Mouse (Mus musculus) neural tube, embryonic 10.5 days (tissue): ENCODE measurements around the gene Ndufs3.
A peak's percentile ranks its signal among the peaks of the same experiment; 100 is the strongest.
"Not testable (repeated sequence)": the region's sequence is repeated elsewhere in the genome, so short reads cannot be mapped to it uniquely, and the experiment has no call there.

Experiments used
- DNase-seq: peaks from one replicate; pipeline ENCODE4 v3.0.0-alpha.2; 2017; ENCODE audit warnings: low spot score; ENCODE audit errors: extremely low spot score

The Ndufs3 gene

GRCm38 (mm10) chr2:90906721-90907120, 2.1 kb upstream of the Ndufs3 start:
- no peak for DNase-seq

- no peak for DNase-seq
Measured at GRCm38 (mm10) chr2:90904856-90905224, 213 bp upstream of the Ndufs3 start.

- no peak for DNase-seq
Measured at GRCm38 (mm10) chr2:90903398-90903797, 1.2 kb downstream of the Ndufs3 start.

GRCm38 (mm10) chr2:90894299-90894677, 10.3 kb downstream of the Ndufs3 start:
- DNase-seq: not testable (repeated sequence)

GRCm38 (mm10) chr2:90893673-90894298, 10.8 kb downstream of the Ndufs3 start:
- DNase-seq: no peak

- DNase-seq: peak; percentile 70
Measured at GRCm38 (mm10) chr2:90889550-90890548, 14.8 kb downstream of the Ndufs3 start.

GRCm38 (mm10) chr2:90887627-90888026, 17.0 kb downstream of the Ndufs3 start:
- DNase-seq: no peak

- DNase-seq: peak; percentile 30
Measured at GRCm38 (mm10) chr2:90886436-90886835, 18.2 kb downstream of the Ndufs3 start.

GRCm38 (mm10) chr2:90885218-90886041, 19.2 kb downstream of the Ndufs3 start, which contains the start of gene C1qtnf4:
Gene C1qtnf4, plus strand, starts transcription at chr2:90885860.
- peak; percentile 67 for DNase-seq

GRCm38 (mm10) chr2:90881824-90882223, 22.8 kb downstream of the Ndufs3 start:
- no peak for DNase-seq

- no peak for DNase-seq
Measured at GRCm38 (mm10) chr2:90880144-90880785, 24.4 kb downstream of the Ndufs3 start.

GRCm38 (mm10) chr2:90879419-90879818, 25.2 kb downstream of the Ndufs3 start:
- no peak for DNase-seq

- no peak for DNase-seq
Measured at GRCm38 (mm10) chr2:90877584-90878259, 26.9 kb downstream of the Ndufs3 start.

- DNase-seq: no peak
Measured at GRCm38 (mm10) chr2:90875239-90875638, 29.4 kb downstream of the Ndufs3 start.

- DNase-seq: no peak
Measured at GRCm38 (mm10) chr2:90874025-90874424, 30.6 kb downstream of the Ndufs3 start.

- no peak for DNase-seq
Measured at GRCm38 (mm10) chr2:90871180-90871961, 33.3 kb downstream of the Ndufs3 start.

- no peak for DNase-seq
Measured at GRCm38 (mm10) chr2:90870136-90870601, 34.5 kb downstream of the Ndufs3 start.

GRCm38 (mm10) chr2:90866524-90866923, 38.1 kb downstream of the Ndufs3 start:
- peak; percentile 80 for DNase-seq

GRCm38 (mm10) chr2:90864184-90864583, 40.4 kb downstream of the Ndufs3 start:
- DNase-seq: no peak

- no peak for DNase-seq
Measured at GRCm38 (mm10) chr2:90861486-90861885, 43.1 kb downstream of the Ndufs3 start.
